Mouse (Mus musculus) liver, adult 2 months (tissue): Measurements from ENCODE around the gene Asf1b. TPM values are rescaled to one million over a fixed set of nuclear protein-coding genes. Genes with fewer than 3 reads are reported as not detected.

Experiments used
- DNase-seq: peaks from one replicate; pipeline ENCODE4 v3.0.0-alpha.2; 2011; ENCODE audit warnings: low read depth, low spot score; ENCODE audit errors: extremely low read depth
- H3K27ac ChIP-seq: fragments of 200-500 bp; replicated peaks from 2 replicates; pipeline ENCODE4 v1.5.1; 2012; ENCODE audit warnings: low read depth, mild to moderate bottlenecking, control low read depth, inconsistent platforms, low read length; ENCODE audit not compliant: insufficient read depth
- H3K27me3 ChIP-seq: fragments of 200-500 bp; 2 replicates; pipeline ENCODE4 v1.6.1; 2012; ENCODE audit warnings: mild to moderate bottlenecking, moderate library complexity, low read length, inconsistent platforms; ENCODE audit not compliant: control insufficient read depth, insufficient read depth
- H3K36me3 ChIP-seq: fragments of 200-500 bp; 2 replicates; pipeline ENCODE4 v1.6.1; 2012; ENCODE audit warnings: low read length, inconsistent platforms; ENCODE audit not compliant: control insufficient read depth, insufficient read depth
- H3K4me1 ChIP-seq: fragments of 200-500 bp; 2 replicates; pipeline ENCODE4 v1.6.1; 2011; ENCODE audit warnings: low read length; ENCODE audit not compliant: control insufficient read depth, insufficient read depth
- H3K4me3 ChIP-seq: fragments of 200-500 bp; 2 replicates; pipeline ENCODE4 v1.5.1; 2011; ENCODE audit warnings: low read depth, mild to moderate bottlenecking, control low read depth, low read length, moderate library complexity; ENCODE audit not compliant: insufficient read depth
- H3K79me2 ChIP-seq: fragments of 200-500 bp; 2 replicates; pipeline ENCODE4 v1.6.1; 2012; ENCODE audit warnings: inconsistent platforms, mild to moderate bottlenecking, low read length, moderate library complexity; ENCODE audit not compliant: control insufficient read depth, insufficient read depth
- H3K9ac ChIP-seq: fragments of 200-500 bp; 2 replicates; pipeline ENCODE4 v1.6.1; 2012; ENCODE audit warnings: low read depth, mild to moderate bottlenecking, control low read depth, inconsistent platforms, low read length
- CTCF ChIP-seq: fragments of 200-500 bp; IDR thresholded peaks from 2 replicates; pipeline ENCODE4 v1.5.1; 2011; ENCODE audit warnings: low read depth, low read length, control low read depth
- POLR2A ChIP-seq: fragments of 200-500 bp; IDR thresholded peaks from 2 replicates; pipeline ENCODE4 v1.6.1; 2011; ENCODE audit warnings: low read length, control low read depth; ENCODE audit not compliant: insufficient read depth; ENCODE audit errors: extremely low read depth
- WGBS: fragments of 180-500 bp; shearing (Covaris S2); methylation state at CpG from one replicate; pipeline ENCODE4 v1.1.7; 2018; 5-methylcytosine and 5-hydroxymethylcytosine counted together
- polyA plus RNA-seq: library from polyadenylated mRNA; depleted of rRNA; stranded (reverse); fragments of >200 nt; gene quantifications from 2 replicates; pipeline ENCODE4 v1.2.3, GENCODE M21; 2012
- total RNA-seq: library from RNA; depleted of rRNA; stranded (reverse); fragments of >200 nt; gene quantifications from 2 replicates; pipeline ENCODE4 v1.2.3, GENCODE M21; 2014

Gene Asf1b
- total and polyA plus RNA-seq, 2 experiments: 0.37 to 1.4 TPM

GRCm38 (mm10) chr8:83964015-83964765 lies 8.9 kb downstream of the Asf1b start:
- Histone ChIP-seq H3K79me2 (no peaks in the 10 kb centered on the region), H3K36me3 (no peaks in the 10 kb centered on the region), H3K27me3 (no peaks in the 10 kb centered on the region), H3K4me3 (no peak overlapping the region), H3K27ac (peak overlapping the region; percentile 93), H3K4me1 (peaks cover 8% of the 10 kb centered on the region), H3K9ac (no peak overlapping the region)
- 28% methylated on average over 5 of the region's 5 CpGs for WGBS
- peak; percentile 97 for DNase-seq
- no peak for TF ChIP-seq CTCF
- no peak for TF ChIP-seq POLR2A

DNA sequence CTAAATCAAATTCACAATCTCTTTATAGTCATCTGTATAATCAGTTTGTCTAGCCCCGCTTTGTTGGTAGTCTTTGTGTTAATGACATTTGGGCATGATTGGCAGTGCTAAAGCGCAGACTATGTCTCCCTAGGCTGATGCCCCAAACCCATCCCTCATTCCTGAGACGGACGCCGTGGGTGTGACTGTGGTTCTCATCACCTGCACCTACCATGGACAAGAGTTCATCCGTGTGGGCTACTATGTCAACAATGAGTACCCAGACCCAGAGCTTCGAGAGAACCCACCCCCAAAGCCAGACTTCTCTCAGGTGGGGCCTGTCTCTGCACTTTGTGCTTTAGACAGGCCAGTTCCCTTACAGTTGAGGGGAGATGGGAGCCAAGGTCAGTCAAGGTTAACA lies 12.4 kb downstream of the Asf1b start:
- Histone ChIP-seq H3K36me3 (no peaks in the 10 kb centered on the region), H3K4me1 (peaks cover 20% of the 10 kb centered on the region), H3K27me3 (no peaks in the 10 kb centered on the region), H3K79me2 (no peaks in the 10 kb centered on the region), H3K27ac (no peak overlapping the region), H3K4me3 (no peak overlapping the region), H3K9ac (no peak overlapping the region)
- no peak for DNase-seq
- TF ChIP-seq POLR2A (no peak), CTCF (no peak)
- 93% methylated on average over 7 of the region's 7 CpGs for WGBS

DNA sequence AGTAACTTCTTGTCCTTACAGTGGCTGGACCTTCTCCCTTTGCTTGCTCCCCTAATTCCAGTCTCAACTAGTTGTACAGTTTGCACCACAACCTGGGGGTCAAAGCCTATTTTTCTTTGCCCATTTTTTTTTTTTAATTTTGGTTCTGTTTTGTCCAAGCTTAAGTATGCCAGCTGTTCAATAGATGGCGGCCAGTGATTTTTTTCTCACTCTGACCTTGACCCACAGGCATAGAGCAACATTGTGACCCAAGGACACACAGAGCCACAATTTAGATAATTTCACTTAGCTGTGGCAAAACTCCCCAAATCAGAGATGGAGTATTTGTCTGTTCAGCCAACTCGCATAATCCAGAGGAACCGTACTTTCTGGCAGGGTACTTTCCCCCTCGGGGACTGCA lies 15.8 kb downstream of the Asf1b start:
- H3K27me3 ChIP-seq: no peaks in the 10 kb centered on the region
- H3K9ac ChIP-seq: no peak overlapping the region
- peaks cover 16% of the 10 kb centered on the region; the same call in 1 of the 2 replicates for H3K79me2 ChIP-seq
- H3K4me3 ChIP-seq: no peak overlapping the region
- peak; percentile 83 for DNase-seq
- WGBS: 35% methylated on average over 4 of the region's 4 CpGs
- TF ChIP-seq CTCF (no peak), POLR2A (no peak)
- no peaks in the 10 kb centered on the region for H3K36me3 ChIP-seq
- H3K4me1 ChIP-seq: peaks cover 17% of the 10 kb centered on the region
- peak overlapping the region; percentile 91 for H3K27ac ChIP-seq

DNA sequence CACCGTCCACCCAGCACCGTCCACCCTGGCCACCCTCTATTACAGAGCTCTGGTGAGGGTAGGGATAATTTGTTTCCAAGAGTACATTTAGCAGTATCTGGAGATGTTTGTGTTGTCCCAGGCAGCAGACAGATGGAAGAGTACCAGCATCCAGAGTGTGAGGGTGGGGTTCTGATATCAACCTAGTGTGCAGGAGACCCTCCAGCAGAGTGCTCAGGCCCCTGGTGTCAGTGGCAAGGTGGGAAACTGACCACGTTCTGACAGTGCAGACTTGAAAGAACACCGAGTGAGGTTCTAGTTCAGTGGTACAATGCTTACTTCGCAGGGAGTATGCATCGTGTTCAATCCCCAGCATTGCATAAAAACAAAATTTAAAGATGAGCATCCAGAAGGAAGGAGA lies 16.4 kb downstream of the Asf1b start:
- Histone ChIP-seq H3K27ac (peak overlapping the region; percentile 91), H3K27me3 (no peaks in the 10 kb centered on the region), H3K9ac (no peak overlapping the region; the same call in 1 of the 2 replicates), H3K79me2 (peaks cover 20% of the 10 kb centered on the region; the same call in 1 of the 2 replicates), H3K4me1 (peaks cover 20% of the 10 kb centered on the region), H3K4me3 (no peak overlapping the region; the same call in 1 of the 2 replicates), H3K36me3 (no peaks in the 10 kb centered on the region)
- DNase-seq: no peak
- TF ChIP-seq CTCF (no peak), POLR2A (no peak)
- 58% methylated on average over 6 of the region's 6 CpGs for WGBS

DNA sequence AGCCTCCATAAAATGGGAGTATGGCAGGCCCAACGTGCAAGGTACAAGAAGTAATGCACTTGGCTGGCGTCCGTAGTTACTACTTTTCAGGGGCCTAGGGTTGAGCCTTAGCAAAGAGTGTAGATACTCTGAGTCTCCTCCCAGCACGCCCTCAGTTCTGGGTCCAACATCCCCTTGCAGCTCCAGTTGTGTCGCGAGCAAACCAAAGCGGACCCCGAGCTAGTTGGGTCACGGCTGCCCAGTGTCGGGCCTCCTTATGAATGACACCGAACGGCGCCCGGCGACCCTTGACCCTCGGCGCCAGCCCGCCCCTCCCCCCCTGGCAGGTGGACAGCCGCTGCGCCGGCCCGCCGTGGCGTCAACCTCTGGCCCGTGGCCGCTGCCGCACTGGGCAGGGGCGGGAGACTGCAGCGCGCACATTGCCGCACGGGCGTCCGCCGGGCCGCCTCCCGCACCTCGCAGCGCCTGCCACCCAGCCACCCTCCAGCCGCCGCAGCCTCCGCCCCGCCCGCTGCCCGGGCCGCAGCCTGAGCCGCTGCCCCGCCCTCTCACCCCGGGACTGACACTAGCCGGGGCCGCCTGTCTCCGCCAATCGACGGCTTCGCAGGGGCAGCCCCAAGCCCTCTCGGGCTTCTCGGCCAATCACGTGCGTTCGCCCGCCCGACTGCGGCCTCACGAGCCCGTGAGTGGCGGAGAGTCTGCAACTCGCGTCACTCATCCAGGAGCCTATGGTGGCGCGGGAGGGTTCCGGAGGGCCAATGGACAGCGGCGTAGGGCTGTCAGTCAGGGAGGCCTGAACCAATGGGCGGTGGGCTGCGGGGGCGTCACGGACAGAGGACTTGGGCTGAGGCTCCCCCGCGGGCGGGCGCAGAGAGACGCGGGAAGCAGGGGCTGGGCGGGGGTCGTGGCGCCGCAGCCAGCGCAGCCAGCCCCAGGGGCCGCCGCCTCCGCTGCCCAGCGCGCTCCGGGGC lies 17.1 kb downstream of the Asf1b start, which contains the start of gene Prkaca:
TSS of gene Prkaca (plus strand) at position 844 of the 971 bp plus-strand sequence.
- WGBS: under 1% methylated on average over 81 of the region's 94 CpGs
- Histone ChIP-seq H3K4me1 (peaks cover 23% of the 10 kb centered on the region), H3K27me3 (no peaks in the 10 kb centered on the region), H3K9ac (peak within 1 kb of the TSS; percentile 98), H3K36me3 (no peaks in the 10 kb centered on the region), H3K27ac (peak within 1 kb of the TSS; percentile 91), H3K4me3 (peak within 1 kb of the TSS; percentile 84), H3K79me2 (peaks cover 26% of the 10 kb centered on the region; the same call in 1 of the 2 replicates)
- DNase-seq: peak; percentile 94
- TF ChIP-seq CTCF (no peak), POLR2A (peak; percentile 40; the same call in 1 of the 2 replicates)
